Mouse (Mus musculus) embryo, embryonic 11 days (tissue): ENCODE results near the gene Srgap1.

Experiments used
- DNase-seq: peaks from one replicate; pipeline ENCODE4 v3.0.0-alpha.2; 2015

Gene Srgap1

GRCm38 (mm10) chr10:121961121-121961893 is 85.8 kb downstream of the Srgap1 start:
- no peak for DNase-seq

GRCm38 (mm10) chr10:121958741-121959140 is 88.4 kb downstream of the Srgap1 start:
- DNase-seq: no peak

- DNase-seq: no peak
These were observed 90.6 kb downstream of the Srgap1 start for GRCm38 (mm10) chr10:121956505-121956904.

- DNase-seq: no peak
These were observed 91.4 kb downstream of the Srgap1 start for GRCm38 (mm10) chr10:121955730-121956129.

- no peak for DNase-seq
These were observed 92.2 kb downstream of the Srgap1 start for GRCm38 (mm10) chr10:121954877-121955276.

GRCm38 (mm10) chr10:121953041-121953440 is 94.1 kb downstream of the Srgap1 start:
- no peak for DNase-seq

- no peak for DNase-seq
These were observed 100.9 kb downstream of the Srgap1 start for GRCm38 (mm10) chr10:121946173-121946572.

GRCm38 (mm10) chr10:121931909-121932308 is 115.2 kb downstream of the Srgap1 start:
- no peak for DNase-seq

GRCm38 (mm10) chr10:121926094-121926493 is 121.0 kb downstream of the Srgap1 start:
- no peak for DNase-seq

GRCm38 (mm10) chr10:121919016-121919415 is 128.1 kb downstream of the Srgap1 start:
- DNase-seq: no peak

- DNase-seq: no peak
These were observed 128.5 kb downstream of the Srgap1 start for GRCm38 (mm10) chr10:121918579-121918978.

- DNase-seq: no peak
These were observed 131.6 kb downstream of the Srgap1 start for GRCm38 (mm10) chr10:121915530-121915929.

GRCm38 (mm10) chr10:121904137-121904536 is 143.0 kb downstream of the Srgap1 start:
- DNase-seq: no peak

- no peak for DNase-seq
These were observed 144.5 kb downstream of the Srgap1 start for GRCm38 (mm10) chr10:121902651-121903050.

- no peak for DNase-seq
These were observed 146.3 kb downstream of the Srgap1 start for GRCm38 (mm10) chr10:121900772-121901171.

GRCm38 (mm10) chr10:121899706-121900105 is 147.4 kb downstream of the Srgap1 start:
- DNase-seq: no peak

GRCm38 (mm10) chr10:121897835-121898370 is 149.2 kb downstream of the Srgap1 start:
- no peak for DNase-seq

GRCm38 (mm10) chr10:121891390-121892067 is 155.6 kb downstream of the Srgap1 start:
- DNase-seq: no peak

- DNase-seq: no peak
These were observed 157.1 kb downstream of the Srgap1 start for GRCm38 (mm10) chr10:121890061-121890460.

- peak; percentile 26 for DNase-seq
These were observed 160.3 kb downstream of the Srgap1 start for GRCm38 (mm10) chr10:121886805-121887204.

GRCm38 (mm10) chr10:121885512-121886218 is 161.4 kb downstream of the Srgap1 start:
- peak; percentile 62 for DNase-seq

- DNase-seq: peak; percentile 53
These were observed 164.7 kb downstream of the Srgap1 start for GRCm38 (mm10) chr10:121882461-121882860.

- DNase-seq: no peak
These were observed 168.3 kb downstream of the Srgap1 start for GRCm38 (mm10) chr10:121878855-121879254.
